Mouse (Mus musculus): ENCODE data around the gene Rp9. TPM values are rescaled to one million over a fixed set of nuclear protein-coding genes. Genes with fewer than 3 reads are reported as not detected.
"Not testable (repeated sequence)": the region's sequence is repeated elsewhere in the genome, so short reads cannot be mapped to it uniquely, and the experiment has no call there.

Gene Rp9
- polyA plus RNA-seq, 1 experiment from 2014 or later, result 79.8 TPM

GRCm38 (mm10) chr9:22405414-22405813 lies 64.1 kb downstream of the Rp9 start:
- Histone ChIP-seq H3K4me1 (replicated peaks; ENCODE audit: control insufficient read depth, insufficient read depth, low read length) (no peaks in the 10 kb centered on the region), H3K27ac (ENCODE audit: low read depth, low read length) (no peak overlapping the region), H3K4me2 (no peak overlapping the region), H3K9me3 (ENCODE audit: control insufficient read depth, low read length) (no peaks in the 10 kb centered on the region), H3K4me3 (ENCODE audit: low read depth, low read length) (no peak overlapping the region), H3K27me3 (replicated peaks; ENCODE audit: control insufficient read depth, insufficient read depth, low read length) (no peaks in the 10 kb centered on the region), H3K9ac (ENCODE audit: low read depth, low read length) (no peak overlapping the region), H3K36me3 (ENCODE audit: control insufficient read depth, insufficient read depth, low read length) (no peaks in the 10 kb centered on the region)
- 82% methylated on average over 3 of the region's 3 CpGs for WGBS
- DNase-seq (ENCODE audit: low spot score) (no peak), ATAC-seq (replicated peaks; ENCODE audit: low FRiP score) (no peak)

DNA sequence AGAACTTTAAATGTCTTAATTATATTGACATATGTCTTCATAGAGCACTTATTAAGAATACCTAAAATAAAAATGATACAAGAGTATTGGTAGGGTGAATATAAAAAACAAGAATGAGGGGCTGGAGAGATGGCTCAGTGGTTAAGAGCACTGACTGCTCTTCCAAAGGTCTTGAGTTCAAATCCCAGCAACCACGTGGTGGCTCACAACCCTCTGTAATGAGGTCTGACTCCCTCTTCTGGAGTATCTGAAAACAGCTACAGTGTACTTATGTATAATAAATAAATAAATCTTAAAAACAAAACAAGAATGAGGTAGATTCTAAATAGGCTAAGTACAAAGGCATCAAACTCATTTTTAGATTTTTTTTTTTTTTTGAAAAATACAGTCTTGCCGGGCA lies 66.0 kb downstream of the Rp9 start:
- not testable (repeated sequence) for H3K4me1 ChIP-seq (replicated peaks; ENCODE audit: control insufficient read depth, insufficient read depth, low read length); H3K4me3 ChIP-seq (ENCODE audit: low read depth, low read length); H3K27ac ChIP-seq (ENCODE audit: low read depth, low read length); H3K9me3 ChIP-seq (ENCODE audit: control insufficient read depth, low read length); ATAC-seq (replicated peaks; ENCODE audit: low FRiP score); DNase-seq (ENCODE audit: low spot score); H3K4me2 ChIP-seq; H3K27me3 ChIP-seq (replicated peaks; ENCODE audit: control insufficient read depth, insufficient read depth, low read length); H3K9ac ChIP-seq (ENCODE audit: low read depth, low read length); H3K36me3 ChIP-seq (ENCODE audit: control insufficient read depth, insufficient read depth, low read length)
- WGBS, result 77% methylated on average over 2 of the region's 2 CpGs

DNA sequence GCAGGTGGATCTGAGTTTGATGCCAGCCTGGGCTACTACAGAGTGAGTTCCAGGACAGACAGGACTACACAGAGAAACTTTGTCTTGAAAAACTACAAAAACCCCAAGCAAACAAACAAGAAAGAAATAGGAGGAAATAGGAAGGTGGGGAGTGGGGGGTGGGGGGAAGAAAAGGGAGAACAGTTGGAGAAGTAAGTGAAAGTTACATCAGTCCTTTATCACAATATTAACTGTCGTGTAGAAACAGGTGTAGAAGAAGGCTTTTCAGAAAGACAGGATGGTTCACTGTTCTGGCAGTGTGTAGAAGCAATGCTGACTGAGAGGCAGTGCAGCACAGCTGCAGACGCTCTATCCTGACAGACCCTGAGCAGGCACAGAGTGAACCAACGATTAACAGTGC lies 66.6 kb downstream of the Rp9 start:
- Histone ChIP-seq H3K4me2 (no peak overlapping the region), H3K27me3 (replicated peaks; ENCODE audit: control insufficient read depth, insufficient read depth, low read length) (no peaks in the 10 kb centered on the region), H3K4me1 (replicated peaks; ENCODE audit: control insufficient read depth, insufficient read depth, low read length) (no peaks in the 10 kb centered on the region), H3K27ac (ENCODE audit: low read depth, low read length) (no peak overlapping the region), H3K9me3 (ENCODE audit: control insufficient read depth, low read length) (no peaks in the 10 kb centered on the region), H3K9ac (ENCODE audit: low read depth, low read length) (no peak overlapping the region), H3K4me3 (ENCODE audit: low read depth, low read length) (no peak overlapping the region), H3K36me3 (ENCODE audit: control insufficient read depth, insufficient read depth, low read length) (no peaks in the 10 kb centered on the region)
- ATAC-seq (replicated peaks; ENCODE audit: low FRiP score) (no peak), DNase-seq (ENCODE audit: low spot score) (no peak)
- 79% methylated on average over 3 of the region's 3 CpGs for WGBS

- Histone ChIP-seq H3K27ac (ENCODE audit: low read depth, low read length) (no peak overlapping the region), H3K27me3 (replicated peaks; ENCODE audit: control insufficient read depth, insufficient read depth, low read length) (no peaks in the 10 kb centered on the region), H3K36me3 (ENCODE audit: control insufficient read depth, insufficient read depth, low read length) (no peaks in the 10 kb centered on the region), H3K4me3 (ENCODE audit: low read depth, low read length) (no peak overlapping the region), H3K9me3 (ENCODE audit: control insufficient read depth, low read length) (no peaks in the 10 kb centered on the region), H3K4me1 (replicated peaks; ENCODE audit: control insufficient read depth, insufficient read depth, low read length) (no peaks in the 10 kb centered on the region), H3K4me2 (no peak overlapping the region), H3K9ac (ENCODE audit: low read depth, low read length) (no peak overlapping the region)
- 76% methylated on average over 6 of the region's 6 CpGs for WGBS
- no peak for ATAC-seq (replicated peaks; ENCODE audit: low FRiP score)
- no peak for DNase-seq (ENCODE audit: low spot score)
Observed at GRCm38 (mm10) chr9:22402001-22402400, 67.5 kb downstream of the Rp9 start.

DNA sequence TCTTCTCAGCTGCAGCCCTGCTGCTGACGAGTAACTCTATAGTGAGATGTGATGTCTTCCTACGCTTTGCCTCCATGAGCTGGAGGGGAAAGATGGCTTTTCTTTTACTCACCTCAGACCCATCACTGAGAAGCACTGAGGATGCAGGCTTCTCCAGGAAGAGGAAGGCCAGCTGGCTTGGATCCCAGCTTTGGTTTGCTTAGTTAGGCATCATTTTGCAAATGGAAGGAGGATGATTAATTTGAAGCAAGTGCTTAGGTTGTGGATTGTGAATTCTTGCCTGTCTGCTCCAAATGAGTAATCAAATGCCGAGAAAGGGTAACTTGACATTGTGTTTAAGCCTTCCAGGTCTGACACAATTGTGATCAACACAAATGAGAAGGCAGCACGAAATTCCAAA lies 70.5 kb downstream of the Rp9 start:
- Histone ChIP-seq H3K27ac (ENCODE audit: low read depth, low read length) (no peak overlapping the region), H3K9ac (ENCODE audit: low read depth, low read length) (no peak overlapping the region), H3K4me1 (replicated peaks; ENCODE audit: control insufficient read depth, insufficient read depth, low read length) (no peaks in the 10 kb centered on the region), H3K4me2 (no peak overlapping the region), H3K27me3 (replicated peaks; ENCODE audit: control insufficient read depth, insufficient read depth, low read length) (no peaks in the 10 kb centered on the region), H3K36me3 (ENCODE audit: control insufficient read depth, insufficient read depth, low read length) (no peaks in the 10 kb centered on the region), H3K4me3 (ENCODE audit: low read depth, low read length) (no peak overlapping the region), H3K9me3 (ENCODE audit: control insufficient read depth, low read length) (no peaks in the 10 kb centered on the region)
- WGBS, result 75% methylated on average over 4 of the region's 4 CpGs
- ATAC-seq (replicated peaks; ENCODE audit: low FRiP score) (no peak), DNase-seq (ENCODE audit: low spot score) (no peak)

DNA sequence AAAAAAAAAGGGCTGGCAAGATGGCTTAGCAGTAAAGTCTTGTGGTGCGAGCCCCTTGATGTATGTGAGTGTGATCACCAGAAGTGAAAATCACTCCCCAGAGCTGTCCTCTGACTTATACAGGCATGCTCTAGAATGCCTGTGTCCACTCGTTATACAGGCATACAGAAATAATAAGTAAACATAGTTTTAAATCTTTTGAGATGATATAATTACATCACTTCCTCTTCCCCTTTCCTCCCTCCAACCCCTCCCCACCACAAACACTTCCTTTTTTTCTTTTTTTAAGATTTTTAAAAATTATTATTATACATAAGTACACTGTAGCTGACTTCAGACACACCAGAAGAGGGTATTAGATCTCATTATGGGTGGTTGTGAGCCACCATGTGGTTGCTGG lies 74.8 kb downstream of the Rp9 start:
- H3K27me3 ChIP-seq (replicated peaks; ENCODE audit: control insufficient read depth, insufficient read depth, low read length), result no peaks in the 10 kb centered on the region
- no peak overlapping the region for H3K4me2 ChIP-seq
- 78% methylated on average over 2 of the region's 2 CpGs for WGBS
- H3K4me1 ChIP-seq (replicated peaks; ENCODE audit: control insufficient read depth, insufficient read depth, low read length), result peaks cover under 1% of the 10 kb centered on the region; the same call in 1 of the 2 replicates
- H3K4me3 ChIP-seq (ENCODE audit: low read depth, low read length), result no peak overlapping the region
- H3K9ac ChIP-seq (ENCODE audit: low read depth, low read length), result no peak overlapping the region
- ATAC-seq (replicated peaks; ENCODE audit: low FRiP score) (no peak), DNase-seq (ENCODE audit: low spot score) (no peak)
- H3K27ac ChIP-seq (ENCODE audit: low read depth, low read length), result no peak overlapping the region
- no peaks in the 10 kb centered on the region for H3K9me3 ChIP-seq (ENCODE audit: control insufficient read depth, low read length)
- H3K36me3 ChIP-seq (ENCODE audit: control insufficient read depth, insufficient read depth, low read length), result no peaks in the 10 kb centered on the region

DNA sequence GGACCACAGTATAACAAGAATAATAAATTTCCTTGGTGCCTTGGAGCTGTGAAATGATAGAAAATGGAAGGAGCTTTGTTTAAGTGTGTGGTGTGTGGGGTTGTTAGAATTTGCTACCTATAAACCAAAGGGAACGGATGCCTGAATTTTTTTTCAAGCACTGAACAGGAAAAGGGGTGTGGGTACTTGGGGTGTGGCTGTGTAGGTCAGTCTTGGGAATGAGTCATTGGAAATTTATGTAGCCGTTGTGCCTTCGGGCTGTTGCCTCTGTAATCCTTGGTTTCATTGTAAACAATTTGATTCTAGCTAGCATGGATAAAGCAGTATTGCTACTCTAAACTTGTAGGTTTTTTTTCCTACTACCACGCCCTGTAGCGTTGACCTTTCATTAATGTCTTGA lies 79.2 kb downstream of the Rp9 start:
- no peak overlapping the region for H3K9ac ChIP-seq (ENCODE audit: low read depth, low read length)
- H3K9me3 ChIP-seq (ENCODE audit: control insufficient read depth, low read length), result no peaks in the 10 kb centered on the region
- ATAC-seq (replicated peaks; ENCODE audit: low FRiP score), result no peak
- no peaks in the 10 kb centered on the region for H3K27me3 ChIP-seq (replicated peaks; ENCODE audit: control insufficient read depth, insufficient read depth, low read length)
- no peaks in the 10 kb centered on the region; the same call in 1 of the 2 replicates for H3K36me3 ChIP-seq (ENCODE audit: control insufficient read depth, insufficient read depth, low read length)
- H3K27ac ChIP-seq (ENCODE audit: low read depth, low read length), result no peak overlapping the region
- WGBS, result 71% methylated on average over 5 of the region's 5 CpGs
- H3K4me3 ChIP-seq (ENCODE audit: low read depth, low read length), result no peak overlapping the region
- no peak overlapping the region for H3K4me2 ChIP-seq
- peaks cover 20% of the 10 kb centered on the region for H3K4me1 ChIP-seq (replicated peaks; ENCODE audit: control insufficient read depth, insufficient read depth, low read length)
- DNase-seq (ENCODE audit: low spot score), result no peak

DNA sequence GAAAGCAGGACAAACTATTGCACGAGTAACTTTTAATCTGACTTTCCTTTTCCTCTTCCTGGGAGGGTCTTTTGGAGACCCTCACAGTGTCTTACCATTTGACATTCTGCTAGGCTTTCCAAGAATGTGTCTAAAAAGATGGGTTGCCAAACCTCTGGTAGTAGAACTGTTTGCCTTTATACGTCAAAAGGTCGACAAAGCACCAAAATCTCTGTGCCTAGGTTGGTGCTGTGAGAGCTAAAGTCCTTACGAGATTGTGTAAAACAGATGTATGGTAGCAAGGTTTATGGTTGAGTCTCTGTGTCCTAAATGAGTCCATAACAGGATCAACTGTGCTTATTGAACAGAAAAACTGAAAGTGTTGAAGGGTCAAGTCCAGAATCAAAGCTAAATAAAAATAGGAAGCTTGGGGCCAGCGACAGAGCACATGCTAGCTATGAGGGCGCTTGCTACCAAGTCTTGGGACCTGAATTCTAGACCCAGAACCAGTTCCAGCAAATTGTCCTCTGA lies 79.8 kb downstream of the Rp9 start:
- no peaks in the 10 kb centered on the region; the same call in 1 of the 2 replicates for H3K36me3 ChIP-seq (ENCODE audit: control insufficient read depth, insufficient read depth, low read length)
- ATAC-seq (replicated peaks; ENCODE audit: low FRiP score), result no peak
- H3K27me3 ChIP-seq (replicated peaks; ENCODE audit: control insufficient read depth, insufficient read depth, low read length), result no peaks in the 10 kb centered on the region
- H3K9me3 ChIP-seq (ENCODE audit: control insufficient read depth, low read length), result no peaks in the 10 kb centered on the region
- H3K4me1 ChIP-seq (replicated peaks; ENCODE audit: control insufficient read depth, insufficient read depth, low read length), result peaks cover 21% of the 10 kb centered on the region
- peak overlapping the region; percentile 94 for H3K4me3 ChIP-seq (ENCODE audit: low read depth, low read length)
- WGBS, result 53% methylated on average over 6 of the region's 6 CpGs
- H3K4me2 ChIP-seq, result peak overlapping the region; percentile 92
- DNase-seq (ENCODE audit: low spot score), result no peak
- peak overlapping the region; percentile 98 for H3K27ac ChIP-seq (ENCODE audit: low read depth, low read length)
- H3K9ac ChIP-seq (ENCODE audit: low read depth, low read length), result peak overlapping the region; percentile 98

DNA sequence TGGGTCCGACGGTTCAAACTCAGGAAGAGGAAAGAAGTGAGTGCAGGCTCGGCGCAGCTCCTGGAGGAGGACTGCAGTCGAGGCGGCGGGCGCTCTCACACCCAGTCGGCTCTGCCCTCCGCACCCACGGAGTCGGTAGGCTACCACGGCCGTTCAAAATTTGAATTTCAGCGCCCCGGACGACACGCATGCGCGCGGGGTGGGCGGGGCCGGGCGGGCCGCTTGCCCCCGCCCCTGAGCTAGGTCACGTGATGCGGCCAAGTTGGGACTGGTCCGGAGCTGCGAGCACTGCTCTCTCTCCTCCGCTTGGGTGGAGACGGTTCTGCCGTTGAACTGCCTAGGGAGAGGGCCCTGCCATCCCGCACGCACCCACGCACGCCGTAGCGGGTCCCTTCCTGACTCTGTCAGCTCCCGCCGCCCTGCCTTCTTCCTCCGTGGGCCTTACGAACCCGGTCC lies 80.5 kb downstream of the Rp9 start, which contains the start of gene Anln:
Gene Anln (minus strand): TSS at position 168 of the 456 bp plus-strand sequence.
- H3K9me3 ChIP-seq (ENCODE audit: control insufficient read depth, low read length), result no peaks in the 10 kb centered on the region
- no peaks in the 10 kb centered on the region; the same call in 1 of the 2 replicates for H3K36me3 ChIP-seq (ENCODE audit: control insufficient read depth, insufficient read depth, low read length)
- peak within 1 kb of the TSS; percentile 98 for H3K9ac ChIP-seq (ENCODE audit: low read depth, low read length)
- WGBS, result under 1% methylated on average over 42 of the region's 44 CpGs
- peak; percentile 94 for ATAC-seq (replicated peaks; ENCODE audit: low FRiP score)
- peak within 1 kb of the TSS; percentile 94 for H3K4me3 ChIP-seq (ENCODE audit: low read depth, low read length)
- peak; percentile 97 for DNase-seq (ENCODE audit: low spot score)
- H3K4me1 ChIP-seq (replicated peaks; ENCODE audit: control insufficient read depth, insufficient read depth, low read length), result peaks cover 21% of the 10 kb centered on the region
- H3K27ac ChIP-seq (ENCODE audit: low read depth, low read length), result peak within 1 kb of the TSS; percentile 98
- H3K4me2 ChIP-seq, result peak within 1 kb of the TSS; percentile 92
- no peaks in the 10 kb centered on the region for H3K27me3 ChIP-seq (replicated peaks; ENCODE audit: control insufficient read depth, insufficient read depth, low read length)
